Mouse (Mus musculus): ENCODE measurements around the gene Thra.
"Not testable (repeated sequence)": the region's sequence is repeated elsewhere in the genome, so short reads cannot be mapped to it uniquely, and the experiment has no call there.

GRCm38 (mm10) chr11:98737220-98737619, 3.2 kb upstream of the Thra start:
- not testable (repeated sequence) for TF ChIP-seq POLR2A (IDR thresholded peaks at IDR 0.05; ENCODE audit: low read depth, low read length); CTCF (IDR thresholded peaks at IDR 0.05; ENCODE audit: extremely low read depth, insufficient read depth, insufficient read length, insufficient replicate concordance)

All from spleen, adult 2 months (tissue).